Mouse (Mus musculus) ES-E14 (cell line): ENCODE results near the gene Itgb6. TPM values are rescaled to one million over a fixed set of nuclear protein-coding genes. Genes with fewer than 3 reads are reported as not detected.

ENCODE experiments used
- DNase-seq: peaks from one replicate; pipeline ENCODE4 v3.0.0-alpha.2; 2013; ENCODE audit warnings: low read depth, low spot score
- H3K27ac ChIP-seq: 2 replicates; pipeline ENCODE4 v1.5.1; 2012; ENCODE audit warnings: low read depth, mild to moderate bottlenecking, low read length, moderate library complexity, mixed read lengths; ENCODE audit not compliant: poor library complexity, insufficient read depth, severe bottlenecking
- H3K36me3 ChIP-seq: 2 replicates; pipeline ENCODE4 v1.6.1; 2012; ENCODE audit warnings: mild to moderate bottlenecking, low read length, moderate library complexity, mixed read lengths; ENCODE audit not compliant: control insufficient read depth, poor library complexity, insufficient read depth, severe bottlenecking
- H3K4me1 ChIP-seq, 2 experiments: fragments of 150-350 bp in 1 of 2; sonication (generic) in 1 of 2; 2 replicates each; pipeline ENCODE4 v1.6.1; 2012; ENCODE audit warnings: low read length in 2 of 2, mild to moderate bottlenecking in 1 of 2, mixed read lengths in 1 of 2; ENCODE audit not compliant: control insufficient read depth in 2 of 2, insufficient read depth in 2 of 2, poor library complexity in 1 of 2
- H3K4me3 ChIP-seq, 2 experiments: fragments of 150-350 bp in 1 of 2; sonication (generic) in 1 of 2; 2 replicates each; pipeline ENCODE4 v1.5.1; 2012; ENCODE audit warnings: low read length in 2 of 2, low read depth in 1 of 2, mild to moderate bottlenecking in 1 of 2, mixed read lengths in 1 of 2; ENCODE audit not compliant: insufficient read depth in 1 of 2, poor library complexity in 1 of 2, severe bottlenecking in 1 of 2
- H3K9ac ChIP-seq: 2 replicates; pipeline ENCODE4 v1.6.1; 2012; ENCODE audit warnings: low read depth, mild to moderate bottlenecking, low read length, mixed read lengths; ENCODE audit not compliant: poor library complexity, insufficient read depth, severe bottlenecking
- H3K9me3 ChIP-seq: fragments of 150-350 bp; sonication (generic); 2 replicates; pipeline ENCODE4 v1.6.1; 2012; ENCODE audit warnings: low read depth, mild to moderate bottlenecking, low read length; ENCODE audit not compliant: control insufficient read depth, insufficient read depth
- CHD2 ChIP-seq: IDR thresholded peaks from 2 replicates; pipeline ENCODE4 v1.6.1; 2014; ENCODE audit warnings: mild to moderate bottlenecking, low read depth, low read length, inconsistent platforms
- HCFC1 ChIP-seq: IDR thresholded peaks from 2 replicates; pipeline ENCODE4 v1.6.1; 2012; ENCODE audit warnings: low read length, inconsistent platforms, borderline replicate concordance; ENCODE audit not compliant: insufficient read depth
- MAFK ChIP-seq: IDR thresholded peaks from 2 replicates; pipeline ENCODE4 v1.6.1; 2014; ENCODE audit warnings: mild to moderate bottlenecking, low read depth, low read length, inconsistent platforms; ENCODE audit not compliant: insufficient read depth
- ZC3H11A ChIP-seq: IDR thresholded peaks from 2 replicates; pipeline ENCODE4 v1.6.1; 2012; ENCODE audit warnings: low read depth, mild to moderate bottlenecking, inconsistent platforms, low read length, borderline replicate concordance
- ZNF384 ChIP-seq: IDR thresholded peaks from 2 replicates; pipeline ENCODE4 v1.6.1; 2012; ENCODE audit warnings: low read depth, low read length, inconsistent platforms
- in situ Hi-C, 2 experiments: fragments of 600-800 bp; cut with MboI; formaldehyde crosslinking; loops; one replicate each; pipeline ENCODE4 v1.15.1; 2025; ENCODE audit warnings: low sequenced_read_pairs in 2 of 2, inconsistent platforms in 1 of 2; ENCODE audit not compliant: unreplicated experiment in 2 of 2
- total RNA-seq: library from RNA; depleted of rRNA; stranded (reverse); fragments of 300-350 nt; gene quantifications from 2 replicates; pipeline ENCODE4 v1.2.3, GENCODE M21; 2012

Gene Itgb6
- total RNA-seq, 1 experiment: 0.04 TPM

- Histone ChIP-seq H3K27ac (no peak overlapping the region), H3K9ac (no peak overlapping the region), H3K4me1 (peaks cover 1 to 14% of the 10 kb centered on the region in 2 experiments; a peak in 3 of 4 replicates), H3K36me3 (no peaks in the 10 kb centered on the region), H3K4me3 (no peak overlapping the region), H3K9me3 (no peaks in the 10 kb centered on the region)
- in situ Hi-C loops: no loop called here
- no peak for TF ChIP-seq CHD2
- no peak for TF ChIP-seq ZNF384
- TF ChIP-seq HCFC1: no peak
- no peak for TF ChIP-seq MAFK
- no peak for TF ChIP-seq ZC3H11A
- DNase-seq: no peak
Measured at GRCm38 (mm10) chr2:60697530-60697929, 24.9 kb downstream of the Itgb6 start.

GRCm38 (mm10) chr2:60696559-60696958, 25.9 kb downstream of the Itgb6 start:
- no peaks in the 10 kb centered on the region for H3K36me3 ChIP-seq
- no peak overlapping the region for H3K9ac ChIP-seq
- no peaks in the 10 kb centered on the region for H3K9me3 ChIP-seq
- no peak overlapping the region for H3K4me3 ChIP-seq
- TF ChIP-seq MAFK: no peak
- no peak for TF ChIP-seq ZNF384
- TF ChIP-seq CHD2: no peak
- no peak for TF ChIP-seq ZC3H11A
- no peak for DNase-seq
- H3K4me1 ChIP-seq: peaks cover 2 to 15% of the 10 kb centered on the region in 2 experiments; a peak in 3 of 4 replicates
- in situ Hi-C loops: no loop called here
- no peak overlapping the region for H3K27ac ChIP-seq

GRCm38 (mm10) chr2:60695706-60696105, 26.7 kb downstream of the Itgb6 start:
- DNase-seq: no peak
- H3K4me1 ChIP-seq: peaks cover 2 to 15% of the 10 kb centered on the region in 2 experiments; a peak in 3 of 4 replicates
- in situ Hi-C loops: no loop called here
- H3K9ac ChIP-seq: no peak overlapping the region
- H3K4me3 ChIP-seq: no peak overlapping the region
- H3K36me3 ChIP-seq: no peaks in the 10 kb centered on the region
- no peak overlapping the region for H3K27ac ChIP-seq
- no peaks in the 10 kb centered on the region for H3K9me3 ChIP-seq
- TF ChIP-seq MAFK: no peak
- no peak for TF ChIP-seq HCFC1
- TF ChIP-seq CHD2: no peak
- no peak for TF ChIP-seq ZC3H11A
- no peak for TF ChIP-seq ZNF384

GRCm38 (mm10) chr2:60694563-60694962, 27.9 kb downstream of the Itgb6 start:
- DNase-seq: no peak
- TF ChIP-seq ZC3H11A (no peak), HCFC1 (no peak), CHD2 (no peak), ZNF384 (no peak), MAFK (no peak)
- H3K36me3 ChIP-seq: no peaks in the 10 kb centered on the region
- H3K9ac ChIP-seq: no peak overlapping the region
- peaks cover 2 to 15% of the 10 kb centered on the region in 2 experiments; a peak in 3 of 4 replicates for H3K4me1 ChIP-seq
- in situ Hi-C loops: no loop called here
- no peak overlapping the region for H3K4me3 ChIP-seq
- no peak overlapping the region for H3K27ac ChIP-seq
- no peaks in the 10 kb centered on the region for H3K9me3 ChIP-seq

GRCm38 (mm10) chr2:60692239-60692638, 30.2 kb downstream of the Itgb6 start:
- TF ChIP-seq ZC3H11A (no peak), HCFC1 (no peak), CHD2 (no peak), ZNF384 (no peak)
- peaks cover 2 to 13% of the 10 kb centered on the region in 2 experiments; a peak in 3 of 4 replicates for H3K4me1 ChIP-seq
- no peaks in the 10 kb centered on the region for H3K9me3 ChIP-seq
- no peak overlapping the region for H3K27ac ChIP-seq
- DNase-seq: no peak
- no peak overlapping the region for H3K9ac ChIP-seq
- H3K36me3 ChIP-seq: no peaks in the 10 kb centered on the region
- in situ Hi-C loops: no loop called here
- no peak overlapping the region for H3K4me3 ChIP-seq
